Comparison of ENCODE assay signal across 8 mouse cellular contexts in the genomic region with DNA sequence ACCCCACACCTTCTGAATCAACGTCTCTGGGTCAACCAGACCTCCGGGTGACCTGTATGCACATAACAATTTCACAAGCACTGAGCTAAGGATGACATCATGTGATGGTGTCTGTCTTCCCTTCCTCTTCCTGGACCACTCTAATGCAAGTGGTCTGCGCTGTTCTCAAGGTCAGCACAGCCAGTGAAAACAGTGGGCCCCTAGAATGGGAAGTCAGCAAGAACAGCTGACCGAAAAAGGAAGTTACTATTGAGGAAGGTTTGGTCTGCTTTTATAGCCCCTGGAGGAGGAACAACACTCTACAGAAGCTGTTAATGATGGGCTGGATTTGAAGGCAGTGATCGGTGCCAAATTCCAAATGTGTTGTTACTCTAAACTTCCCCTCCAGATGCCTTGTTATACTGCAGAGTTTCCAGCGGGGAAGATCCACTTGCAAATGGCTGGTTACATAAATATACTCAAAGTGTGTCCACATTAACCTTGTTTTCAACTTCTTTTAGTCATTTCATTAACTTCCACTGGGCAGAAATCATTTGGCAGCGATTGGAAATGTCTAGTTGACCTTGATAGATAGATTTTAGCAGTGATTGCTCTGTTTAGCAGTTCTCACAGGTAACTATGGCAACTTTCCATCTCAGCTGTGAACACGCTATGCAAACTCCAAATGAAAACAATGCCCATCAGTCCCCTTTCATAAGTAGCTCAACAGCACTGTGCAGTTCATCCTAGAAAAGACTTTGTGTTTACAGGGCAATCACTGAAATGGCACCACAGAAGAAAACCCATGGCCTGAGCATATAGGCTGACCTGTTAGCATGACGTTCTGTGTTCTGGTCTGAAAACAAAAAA.
DNase-seq lines count a peak whose midpoint lies in the region; ATAC-seq and TF ChIP-seq lines count a peak whose summit lies in the region.

No protein-coding gene starts in this region.

- no peaks in the 10 kb centered on the region for H3K36me3 ChIP-seq in liver, adult 2 months (ENCODE audit: control insufficient read depth, insufficient read depth, low read length)
- no peaks in the 10 kb centered on the region for H3K36me3 ChIP-seq in liver, embryonic 12.5 days
- no peaks in the 10 kb centered on the region for H3K36me3 ChIP-seq in intestine, embryonic 15.5 days
- no peaks in the 10 kb centered on the region for H3K36me3 ChIP-seq in lung, embryonic 16.5 days (ENCODE audit: control insufficient read depth, insufficient read depth, low read length)
- no peaks in the 10 kb centered on the region for H3K36me3 ChIP-seq in stomach, embryonic 16.5 days (ENCODE audit: control insufficient read depth, insufficient read depth, low read length)

- peak; percentile 55 for DNase-seq in liver, adult 2 months (ENCODE audit: extremely low read depth, low read depth, low spot score)
- DNase-seq in c-Kit-positive CD71-negative TER-119-negative erythroid progenitor cells, embryonic 14.5 days (ENCODE audit: low read depth): peak; percentile 37
- no peak for DNase-seq in cerebellum, adult 9-10 months
- no peak for DNase-seq in gastrocnemius, postnatal 14 days

- peak overlapping the region; percentile 57; the same call in 1 of the 2 replicates for H3K27ac ChIP-seq in liver, adult 2 months (replicated peaks; ENCODE audit: insufficient read depth, low read depth, low read length)
- no peak overlapping the region for H3K27ac ChIP-seq in liver, embryonic 12.5 days
- H3K27ac ChIP-seq in intestine, embryonic 15.5 days: peak overlapping the region; percentile 51
- H3K27ac ChIP-seq in lung, embryonic 16.5 days (ENCODE audit: low read length): peak overlapping the region; percentile 80
- peak overlapping the region; percentile 54 for H3K27ac ChIP-seq in stomach, embryonic 16.5 days (ENCODE audit: low read length)

- H3K4me3 ChIP-seq in liver, adult 2 months (ENCODE audit: insufficient read depth, low read depth, low read length): no peak overlapping the region
- H3K4me3 ChIP-seq in liver, embryonic 12.5 days: no peak overlapping the region
- H3K4me3 ChIP-seq in intestine, embryonic 15.5 days (replicated peaks): no peak overlapping the region
- H3K4me3 ChIP-seq in lung, embryonic 16.5 days (ENCODE audit: low read length): no peak overlapping the region
- no peak overlapping the region for H3K4me3 ChIP-seq in stomach, embryonic 16.5 days (replicated peaks; ENCODE audit: low read length)

- no peaks in the 10 kb centered on the region for H3K79me2 ChIP-seq in liver, adult 2 months (ENCODE audit: control insufficient read depth, insufficient read depth, low read length)

- ATAC-seq in liver, embryonic 12.5 days: no peak
- ATAC-seq in intestine, embryonic 15.5 days: peak; percentile 81
- ATAC-seq in lung, embryonic 16.5 days (ENCODE audit: low read depth): peak; percentile 87
- peak; percentile 80; the same call in 1 of the 2 replicates for ATAC-seq in stomach, embryonic 16.5 days (ENCODE audit: insufficient read depth, low FRiP score)

- H3K27me3 ChIP-seq in liver, adult 2 months (ENCODE audit: control insufficient read depth, insufficient read depth, low read length): no peaks in the 10 kb centered on the region
- H3K27me3 ChIP-seq in liver, embryonic 12.5 days (replicated peaks): no peaks in the 10 kb centered on the region
- H3K27me3 ChIP-seq in intestine, embryonic 15.5 days (replicated peaks): no peaks in the 10 kb centered on the region
- no peaks in the 10 kb centered on the region for H3K27me3 ChIP-seq in lung, embryonic 16.5 days (ENCODE audit: control insufficient read depth, insufficient read depth, low read depth, low read length)
- H3K27me3 ChIP-seq in stomach, embryonic 16.5 days (ENCODE audit: control insufficient read depth, insufficient read depth, low read length): no peaks in the 10 kb centered on the region

- 63% methylated on average over 9 of the region's 9 CpGs for WGBS in liver, adult 2 months
- 38% methylated on average over 9 of the region's 9 CpGs for WGBS in liver, embryonic 12.5 days (ENCODE audit: insufficient replicate concordance)
- 40% methylated on average over 9 of the region's 9 CpGs for WGBS in intestine, embryonic 15.5 days
- WGBS in lung, embryonic 16.5 days: 39% methylated on average over 9 of the region's 9 CpGs
- 39% methylated on average over 9 of the region's 9 CpGs for WGBS in stomach, embryonic 16.5 days

- H3K9ac ChIP-seq in liver, adult 2 months (ENCODE audit: low read depth, low read length): no peak overlapping the region
- no peak overlapping the region for H3K9ac ChIP-seq in liver, embryonic 12.5 days
- no peak overlapping the region for H3K9ac ChIP-seq in intestine, embryonic 15.5 days
- H3K9ac ChIP-seq in lung, embryonic 16.5 days (ENCODE audit: low read length): no peak overlapping the region
- H3K9ac ChIP-seq in stomach, embryonic 16.5 days (ENCODE audit: low read length): no peak overlapping the region

- intact Hi-C loops in gastrocnemius, postnatal 14 days (cut with DNase I; ENCODE audit: low total_unique reads): no loop called here

- H3K9me3 ChIP-seq in liver, embryonic 12.5 days (replicated peaks): no peaks in the 10 kb centered on the region
- H3K9me3 ChIP-seq in intestine, embryonic 15.5 days: no peaks in the 10 kb centered on the region
- H3K9me3 ChIP-seq in lung, embryonic 16.5 days (ENCODE audit: control insufficient read depth, low read length): no peaks in the 10 kb centered on the region
- no peaks in the 10 kb centered on the region for H3K9me3 ChIP-seq in stomach, embryonic 16.5 days (replicated peaks; ENCODE audit: control insufficient read depth, low read length)

- no peak overlapping the region for H3K4me2 ChIP-seq in liver, embryonic 12.5 days
- no peak overlapping the region for H3K4me2 ChIP-seq in intestine, embryonic 15.5 days (replicated peaks)
- H3K4me2 ChIP-seq in lung, embryonic 16.5 days (ENCODE audit: low read depth, low read length): 0 out of 2 replicates have a peak overlapping the region, but pooled peaks have one; percentile 17
- H3K4me2 ChIP-seq in stomach, embryonic 16.5 days (ENCODE audit: low read depth, low read length): no peak overlapping the region

- peaks cover 3% of the 10 kb centered on the region; the same call in 1 of the 2 replicates for H3K4me1 ChIP-seq in liver, adult 2 months (ENCODE audit: control insufficient read depth, insufficient read depth, low read length)
- peaks cover 17% of the 10 kb centered on the region; the same call in 1 of the 2 replicates for H3K4me1 ChIP-seq in liver, embryonic 12.5 days
- H3K4me1 ChIP-seq in intestine, embryonic 15.5 days (replicated peaks): peaks cover 12% of the 10 kb centered on the region
- H3K4me1 ChIP-seq in lung, embryonic 16.5 days (replicated peaks; ENCODE audit: control insufficient read depth, insufficient read depth, low read length): peaks cover 27% of the 10 kb centered on the region
- peaks cover 25% of the 10 kb centered on the region for H3K4me1 ChIP-seq in stomach, embryonic 16.5 days (ENCODE audit: control insufficient read depth, insufficient read depth, low read length)

- no peak for TF ChIP-seq CTCF in liver, adult 2 months (IDR thresholded peaks at IDR 0.05; ENCODE audit: low read depth, low read length)

- TF ChIP-seq POLR2A in liver, adult 2 months (IDR thresholded peaks at IDR 0.05; ENCODE audit: extremely low read depth, insufficient read depth, low read length): no peak

Comparison
In these comparisons a context has a peak if more than half of its experiments do, and no peak if none do; other contexts are left out.
1. DNase-seq: peak in liver, adult 2 months (single experiment) and c-Kit-positive CD71-negative TER-119-negative erythroid progenitor cells, embryonic 14.5 days (single experiment); none in cerebellum, adult 9-10 months (single experiment) and gastrocnemius, postnatal 14 days (single experiment).